Mouse (Mus musculus) T-helper 2 cell (primary cell): ENCODE measurements at regions not wholly inside any gene's neighbourhood (a gene's known extent, or its start where the extent isn't known, plus 50 kb on each side); places are given as distances from the start of the nearest gene placed in this dataset.

Source experiments
- in situ Hi-C: fragments of 300-600 bp; cut with MboI, MseI; formaldehyde crosslinking; loops from one replicate; pipeline ENCODE4 v1.15.1; 2025; ENCODE audit warnings: high pct_unique_total_duplicates

DNA sequence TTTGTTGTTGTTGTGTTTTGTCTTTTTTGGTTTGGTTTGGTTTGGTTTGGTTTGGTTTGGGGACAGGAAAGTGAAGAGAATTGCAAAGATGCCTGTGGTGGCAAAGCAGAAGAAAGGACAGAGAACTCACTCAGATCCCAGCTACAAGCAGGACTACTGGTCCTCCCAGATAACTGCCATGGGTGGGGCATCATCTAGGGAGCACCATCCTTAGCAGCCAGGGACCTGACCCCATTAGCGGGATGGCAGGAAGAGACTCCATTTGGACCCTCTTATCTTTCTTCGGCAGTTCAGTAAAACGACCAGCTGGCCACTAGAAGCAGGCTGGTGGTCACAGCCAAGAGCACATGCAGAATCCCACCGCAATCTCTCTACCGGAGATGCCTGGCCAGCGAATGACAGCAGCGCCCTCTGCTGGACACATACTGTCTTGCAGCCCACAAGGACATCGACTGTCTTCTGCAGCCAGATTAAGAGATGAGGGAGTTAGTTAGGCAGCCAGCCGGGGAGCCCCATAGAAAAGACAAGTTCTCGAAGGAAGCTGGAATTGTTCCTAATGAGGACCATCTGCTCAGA lies 119.8 kb downstream of the Gm9195 start:
- in situ Hi-C loops: loop anchor here (10.0 kb wide), 1 partner anchor 723 kb away; no protein-coding TSS in a partner anchor

DNA sequence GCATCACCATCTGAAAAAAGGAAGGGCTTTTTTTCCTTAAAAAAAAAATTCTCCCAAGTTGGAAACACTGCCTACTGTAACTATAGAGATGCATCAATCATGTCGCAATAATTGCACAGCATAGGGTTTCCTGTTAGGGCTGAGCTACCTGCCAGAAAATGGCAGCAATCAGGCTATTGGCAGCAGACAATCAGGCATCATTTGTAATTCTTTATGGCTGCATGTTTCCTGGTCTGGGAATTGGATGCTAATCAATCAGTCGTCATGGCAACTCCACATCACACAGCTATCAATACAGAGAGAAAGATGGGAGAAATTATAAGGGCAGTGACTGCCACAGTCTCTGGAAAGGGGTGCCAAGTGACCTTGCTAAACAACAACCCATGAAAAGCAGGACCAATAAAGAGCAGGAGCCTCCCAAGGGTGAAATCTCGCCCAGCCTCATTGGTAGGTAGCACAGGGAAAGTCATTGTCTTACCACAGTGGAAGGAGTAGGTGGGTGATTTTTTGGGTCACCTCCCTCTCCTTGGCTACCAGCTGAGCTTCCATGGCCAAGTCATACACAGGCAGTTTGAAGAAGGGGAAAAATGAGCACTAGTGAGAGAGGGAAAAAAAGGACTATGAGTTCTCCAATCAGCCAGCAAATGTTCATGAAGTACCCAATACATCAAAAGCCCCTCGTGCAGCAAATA lies 130.7 kb downstream of the Gm9195 start:
- in situ Hi-C loops: no loop called here

DNA sequence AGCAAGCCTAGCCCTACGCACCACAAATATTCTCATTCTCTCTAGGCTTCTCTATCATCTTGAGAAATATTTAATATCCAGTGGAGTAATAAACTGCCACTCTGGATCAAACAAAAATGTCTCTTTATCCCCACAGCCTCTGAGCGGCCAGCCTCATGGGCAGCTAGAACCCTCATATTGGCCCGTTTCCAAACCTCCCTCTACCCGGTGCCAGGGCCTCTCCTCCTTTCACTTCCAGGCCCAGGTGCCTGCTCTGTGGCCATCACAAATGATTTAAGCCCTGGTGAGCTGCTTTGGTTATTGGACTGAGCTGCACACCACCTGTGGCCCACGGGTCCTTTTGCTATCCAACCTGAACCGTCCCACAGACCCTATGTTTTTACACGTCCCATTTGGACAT lies 131.5 kb downstream of the Gm9195 start:
- in situ Hi-C loops: no loop called here

DNA sequence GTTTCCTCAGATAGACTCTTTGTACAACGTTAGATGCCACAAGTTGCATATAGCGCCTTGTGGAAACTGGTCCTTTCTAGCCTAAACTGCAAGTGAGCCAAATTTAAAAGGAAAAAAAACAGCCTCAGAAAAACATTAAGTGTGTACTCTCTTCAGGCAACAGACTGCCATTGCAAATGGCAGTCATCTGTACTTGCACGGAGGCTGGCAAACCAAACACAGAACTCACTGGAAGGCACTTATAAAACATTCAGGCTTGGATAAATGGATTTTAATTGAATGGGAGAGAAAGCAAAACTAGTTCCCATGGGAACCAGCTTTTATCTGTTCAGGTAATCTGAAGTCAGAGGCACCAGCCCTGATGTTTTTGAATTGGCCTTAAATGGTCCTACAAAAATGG lies 133.7 kb downstream of the Gm9195 start:
- in situ Hi-C loops: no loop called here

DNA sequence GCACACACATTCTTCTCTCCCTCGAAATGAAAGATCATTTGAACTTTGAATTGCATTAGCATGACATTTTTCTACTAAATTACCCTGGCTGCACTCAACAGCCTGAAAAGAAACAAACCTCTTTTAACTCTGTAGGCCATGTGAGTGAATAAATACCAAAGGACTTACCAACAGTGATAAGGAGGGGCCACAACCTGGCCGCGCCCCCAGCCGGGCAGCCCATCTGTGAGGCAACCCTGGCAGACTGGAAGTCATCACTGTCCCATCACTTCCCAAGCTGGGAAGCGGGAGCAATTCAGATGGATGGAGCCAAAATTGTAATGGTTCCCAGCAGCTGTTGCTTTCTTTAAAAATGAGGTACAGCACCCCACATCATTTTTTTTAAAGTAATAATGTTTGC lies 149.5 kb downstream of the Gm9195 start:
- in situ Hi-C loops: no loop called here

DNA sequence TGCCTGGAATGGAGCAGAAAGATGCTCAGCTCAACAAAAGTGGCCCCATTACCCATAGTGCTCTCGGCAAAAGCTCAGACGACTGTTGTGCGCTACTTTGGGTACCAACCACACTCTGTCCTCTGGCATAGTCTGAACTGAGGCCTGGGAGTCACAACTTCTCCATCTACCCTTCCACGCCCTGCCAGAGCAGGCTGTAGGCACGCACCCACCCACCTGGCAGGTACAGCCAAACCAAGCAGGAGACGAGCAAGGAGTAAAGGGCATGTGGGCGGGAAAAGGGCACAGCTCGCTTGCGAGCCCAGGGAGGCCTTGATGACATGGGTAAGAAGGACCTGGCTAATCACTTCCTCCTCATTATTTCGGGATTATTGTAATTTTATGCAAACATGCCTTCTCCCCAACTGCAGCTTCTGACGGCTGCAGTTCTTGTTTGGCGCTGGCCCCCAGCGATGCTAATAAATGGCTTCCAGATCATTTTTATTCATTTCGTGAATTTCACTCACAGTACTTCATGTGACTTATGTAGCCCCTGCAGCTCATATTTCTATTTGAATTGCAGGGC lies 150.0 kb downstream of the Gm9195 start:
- in situ Hi-C loops: no loop called here

DNA sequence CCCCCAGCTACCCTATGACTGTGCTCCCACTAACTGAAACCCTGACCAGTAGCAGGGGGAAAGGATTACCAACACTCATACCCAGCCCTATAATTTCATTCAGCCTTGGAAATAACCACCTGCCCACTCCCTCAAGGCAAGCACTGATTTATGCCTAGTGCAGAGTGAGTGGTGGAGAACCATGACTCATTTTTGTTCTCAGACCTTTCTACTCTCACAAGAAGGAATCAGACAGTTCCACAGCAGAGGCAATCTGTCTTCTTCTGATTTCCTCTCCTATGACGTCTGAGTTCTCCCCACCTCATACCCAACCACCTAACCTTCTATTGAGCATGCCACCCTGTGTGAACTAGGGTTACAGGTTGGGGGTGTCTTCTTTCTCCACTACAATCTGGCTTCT lies 153.6 kb downstream of the Gm9195 start:
- in situ Hi-C loops: no loop called here

DNA sequence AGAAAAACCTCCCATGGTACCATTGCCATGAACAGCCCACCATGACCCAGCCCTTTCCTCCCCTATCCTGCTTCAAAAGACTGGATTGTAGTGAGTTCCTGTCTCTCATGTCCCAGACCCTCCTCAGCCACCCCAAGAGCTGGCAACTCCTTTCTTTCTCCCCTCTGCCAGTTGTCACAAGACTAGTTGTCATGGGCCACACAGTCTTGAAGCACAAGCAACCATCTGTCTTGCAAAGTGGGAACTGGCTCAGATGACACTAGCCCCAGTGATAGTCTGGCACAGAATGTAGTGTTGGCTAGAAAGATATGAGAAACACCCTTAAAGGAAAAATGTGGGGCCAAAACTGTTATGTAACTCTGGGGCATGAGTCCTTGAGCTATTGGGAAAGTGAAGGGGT lies 187.8 kb downstream of the Gm9195 start:
- in situ Hi-C loops: no loop called here

DNA sequence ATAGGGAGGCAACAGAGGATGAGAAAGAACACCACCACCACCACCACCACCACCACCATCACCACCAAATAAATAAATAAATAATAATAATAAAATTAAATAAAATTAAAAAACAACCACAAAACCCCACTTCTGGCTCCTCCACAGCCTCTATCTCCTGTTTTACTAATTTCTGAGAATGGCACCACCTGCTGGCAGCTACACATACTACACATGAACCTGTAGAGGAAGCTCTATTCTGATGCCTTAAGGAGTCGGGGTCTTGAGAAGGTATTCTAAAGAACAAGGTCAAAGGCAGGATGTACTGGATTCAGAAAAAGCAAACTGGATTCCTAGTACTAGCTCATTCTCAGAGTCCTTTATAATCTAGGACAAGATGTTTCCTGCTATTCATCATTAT lies 191.6 kb downstream of the Gm9195 start:
- in situ Hi-C loops: no loop called here

DNA sequence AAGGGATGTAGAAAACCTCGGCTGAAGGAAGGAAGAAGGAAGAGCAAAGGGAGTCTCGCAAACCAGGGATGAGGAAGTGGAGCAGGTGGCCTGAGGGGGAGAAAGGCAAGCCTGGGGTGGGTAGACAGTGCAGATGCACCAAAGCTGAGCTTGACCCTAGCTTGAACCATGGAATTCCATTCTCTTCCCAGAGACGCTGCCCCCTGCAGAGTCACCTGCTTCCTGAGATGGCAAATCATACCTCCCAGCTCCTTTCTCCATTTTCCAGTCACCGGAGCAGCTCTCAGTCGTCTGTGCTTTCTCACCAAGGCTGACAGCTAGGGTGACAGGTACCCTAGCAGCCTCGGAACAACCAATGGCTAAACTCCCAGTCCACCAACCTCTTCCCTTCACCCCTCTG lies 197.0 kb downstream of the Gm9195 start:
- in situ Hi-C loops: no loop called here

DNA sequence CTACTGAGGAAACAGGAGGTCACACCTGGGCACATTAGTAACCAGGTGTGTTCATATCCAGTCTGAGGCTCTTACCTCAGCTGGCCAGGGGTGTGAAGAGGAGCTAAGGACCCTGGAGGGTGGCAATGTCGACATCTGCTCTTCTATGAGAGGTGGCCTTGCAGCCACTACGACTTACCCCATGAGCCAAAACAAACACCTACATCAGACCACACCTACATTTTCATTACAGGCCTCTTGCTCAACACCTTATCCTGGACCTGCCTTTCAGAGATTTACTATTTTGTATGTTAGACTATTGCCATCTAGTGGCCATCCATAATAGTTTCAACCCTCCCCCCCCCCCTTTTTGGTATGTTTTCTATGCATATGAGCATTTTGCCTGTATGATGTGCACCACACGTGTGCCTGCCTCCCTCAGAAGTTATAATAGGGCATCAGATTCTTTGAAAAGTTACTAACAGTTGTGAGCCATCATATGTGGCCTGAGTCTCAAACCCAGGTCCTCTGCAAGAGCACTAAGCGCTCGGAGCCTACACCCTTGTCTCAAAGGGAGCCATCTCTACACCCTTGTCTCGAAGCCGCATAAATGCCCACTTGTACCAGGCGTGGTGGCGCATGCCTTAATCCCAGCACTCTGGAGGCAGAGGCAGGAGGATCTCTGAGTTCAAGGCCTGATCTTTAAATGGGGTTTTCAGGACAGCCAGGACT lies 197.8 kb downstream of the Gm9195 start:
- in situ Hi-C loops: no loop called here

DNA sequence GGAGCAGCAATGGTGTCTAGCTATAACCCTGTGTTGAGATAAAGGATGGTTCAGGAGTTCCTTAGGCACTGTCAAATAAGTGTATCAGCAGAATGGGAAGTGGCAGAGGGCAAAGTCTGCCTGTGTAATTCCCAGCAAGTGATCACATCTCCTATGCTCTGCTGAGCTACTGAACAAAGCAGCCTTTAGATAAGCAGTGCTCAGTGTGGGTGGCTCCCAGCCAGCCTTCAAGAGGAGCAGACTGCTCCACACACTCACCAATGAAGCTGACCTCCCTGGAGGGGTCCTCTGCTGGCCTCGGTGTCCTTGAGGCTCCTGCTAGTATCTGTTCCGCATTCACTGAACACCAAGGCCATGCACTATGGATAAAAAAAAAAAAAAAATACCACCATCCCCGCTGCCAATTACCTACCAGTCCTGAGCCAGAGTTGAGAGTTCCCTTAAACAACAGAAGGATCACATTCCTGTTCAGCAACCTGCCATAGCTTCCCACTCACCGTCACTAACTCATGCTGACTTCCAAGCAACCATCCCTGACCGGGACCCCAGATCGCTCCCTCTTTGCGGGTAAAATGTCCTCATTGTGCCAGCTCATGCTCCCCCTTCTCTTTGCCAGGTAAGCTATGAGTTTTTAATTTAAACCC lies 198.9 kb downstream of the Gm9195 start:
- in situ Hi-C loops: no loop called here

DNA sequence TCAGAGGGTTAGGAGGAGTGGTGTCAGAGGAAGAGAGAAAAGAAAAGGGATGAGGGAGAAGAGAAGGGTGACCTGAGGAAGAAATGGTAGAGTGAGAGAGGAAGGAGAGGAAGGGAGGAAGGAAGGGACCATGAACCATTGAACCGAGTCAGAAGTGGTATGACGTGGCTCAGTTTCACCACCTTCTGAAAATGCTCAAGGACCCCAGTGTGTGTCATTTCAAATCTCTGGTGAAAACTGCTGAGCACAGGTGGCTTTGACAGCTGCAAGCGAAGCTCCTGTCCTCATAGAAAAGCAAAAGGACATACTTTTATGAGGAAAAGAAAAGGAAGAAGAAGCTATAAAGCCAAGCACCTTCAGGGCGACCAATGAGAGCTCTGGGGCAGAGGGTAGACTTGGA lies 214.3 kb downstream of the Gm9195 start:
- in situ Hi-C loops: no loop called here

DNA sequence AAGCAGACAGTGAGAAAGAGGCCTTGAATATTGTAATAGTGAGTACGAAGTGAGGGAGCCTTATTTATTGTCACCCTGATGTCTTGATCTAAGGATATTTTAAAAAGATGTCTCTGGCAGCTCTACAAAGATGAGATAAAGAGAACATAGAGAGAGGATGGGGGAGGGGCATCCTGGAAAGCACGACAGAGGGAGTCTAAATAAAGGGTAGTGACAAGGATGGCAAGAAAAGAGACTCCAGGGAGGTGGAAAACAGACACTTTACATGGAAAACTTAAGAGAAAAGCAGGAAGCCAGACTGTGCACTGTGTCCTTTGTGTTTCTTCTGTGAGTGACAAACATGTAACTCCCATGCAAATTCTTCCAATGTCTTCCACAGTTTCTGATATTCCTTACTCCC lies 232.4 kb downstream of the Gm9195 start:
- in situ Hi-C loops: no loop called here

DNA sequence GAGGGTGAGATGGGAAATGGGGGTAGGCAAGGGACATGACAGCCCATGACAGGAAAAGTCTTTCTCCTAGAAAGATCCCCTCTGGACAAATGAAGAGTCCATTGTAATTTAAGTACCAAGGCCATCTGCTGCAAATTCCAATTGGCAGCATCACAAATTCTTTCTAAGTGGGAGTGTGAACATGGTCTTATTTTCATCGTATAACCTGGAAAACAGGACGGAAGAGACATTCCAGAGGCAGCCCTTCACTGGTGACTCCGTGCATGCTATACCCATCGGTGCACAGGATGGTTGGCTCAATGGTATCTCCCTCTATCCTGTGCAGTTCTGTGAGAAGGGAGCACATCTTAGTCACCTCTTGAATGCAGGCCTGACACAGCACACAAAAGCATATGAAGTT lies 249.8 kb downstream of the Gm9195 start:
- in situ Hi-C loops: no loop called here

DNA sequence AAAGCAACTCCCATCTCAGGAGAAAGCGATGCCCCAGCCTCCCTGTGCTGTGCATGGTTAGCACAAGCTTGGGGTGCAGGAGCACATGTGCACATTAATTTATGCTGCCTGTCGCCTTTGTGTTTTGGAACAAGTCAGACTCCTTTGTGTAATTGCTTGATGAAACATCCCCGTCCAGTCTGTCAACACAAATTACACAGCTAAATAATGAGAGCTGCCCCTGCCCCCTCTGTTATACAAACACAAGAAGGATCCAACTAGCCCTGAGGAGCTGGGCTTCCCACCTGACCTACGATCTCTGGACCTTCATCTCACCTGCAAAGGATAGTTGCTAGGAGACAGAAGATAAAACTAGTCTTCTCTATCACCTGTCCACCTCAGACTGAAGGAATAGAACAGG lies 251.4 kb downstream of the Gm9195 start:
- in situ Hi-C loops: no loop called here

DNA sequence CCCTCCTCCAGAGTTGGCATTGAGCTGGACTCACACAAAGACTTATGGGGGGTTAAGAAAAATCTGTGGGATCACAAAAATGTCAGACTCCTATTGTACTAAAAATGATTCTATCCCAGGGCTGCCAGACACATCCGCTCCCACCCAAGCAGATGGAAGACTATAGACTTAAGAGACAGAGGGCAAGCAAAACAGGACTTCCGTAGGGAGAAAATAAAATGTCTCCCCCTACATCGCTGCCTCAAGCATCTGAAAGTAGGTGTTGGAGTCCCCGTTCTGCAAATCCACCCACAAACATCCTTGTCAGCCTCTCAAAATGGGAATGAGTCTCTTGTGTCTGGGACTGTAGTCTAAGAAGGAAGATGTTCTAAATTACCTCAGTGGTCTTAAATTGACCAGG lies 253.3 kb downstream of the Gm9195 start:
- in situ Hi-C loops: no loop called here

DNA sequence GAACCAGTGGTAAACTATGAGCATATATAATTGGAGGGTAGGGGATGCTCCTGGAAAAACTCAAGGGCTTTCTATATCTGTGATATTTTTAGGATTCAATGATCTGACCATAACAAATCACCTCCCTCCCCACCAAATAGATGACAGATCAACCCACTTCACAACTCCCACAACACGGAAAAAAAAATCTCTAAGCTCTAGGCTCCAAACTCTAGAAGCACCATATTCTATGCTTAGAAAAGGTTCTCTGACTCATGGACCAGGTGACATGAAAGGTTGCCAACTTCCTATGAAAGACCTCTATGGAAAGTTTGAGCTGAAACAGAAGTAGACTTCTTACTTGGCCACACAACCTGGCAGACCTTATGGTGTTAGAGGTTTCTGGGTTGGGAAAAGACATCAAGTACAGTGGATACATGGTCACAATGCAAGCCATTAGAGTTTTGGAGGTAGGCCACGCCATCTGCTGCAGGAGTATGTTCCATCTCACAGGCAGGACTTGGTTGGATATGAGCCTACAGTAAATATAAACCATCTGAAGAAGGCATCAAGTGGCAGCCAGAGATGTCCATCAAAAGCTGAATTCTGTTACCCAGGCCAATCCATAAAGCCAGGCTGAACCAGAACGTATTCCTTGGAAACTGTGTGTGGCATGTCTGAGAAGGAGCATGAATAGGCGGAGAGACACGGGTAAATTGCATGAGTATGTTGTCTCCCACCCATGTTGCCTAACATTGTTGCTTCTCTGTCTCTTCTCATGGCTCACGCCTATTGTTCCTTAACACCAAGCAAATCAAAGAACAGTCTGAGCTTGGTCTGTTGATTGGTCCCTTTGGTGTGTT lies 257.2 kb downstream of the Gm9195 start:
- in situ Hi-C loops: loop anchor here (5.0 kb wide), 1 partner anchor 98 kb away; no protein-coding TSS in a partner anchor

DNA sequence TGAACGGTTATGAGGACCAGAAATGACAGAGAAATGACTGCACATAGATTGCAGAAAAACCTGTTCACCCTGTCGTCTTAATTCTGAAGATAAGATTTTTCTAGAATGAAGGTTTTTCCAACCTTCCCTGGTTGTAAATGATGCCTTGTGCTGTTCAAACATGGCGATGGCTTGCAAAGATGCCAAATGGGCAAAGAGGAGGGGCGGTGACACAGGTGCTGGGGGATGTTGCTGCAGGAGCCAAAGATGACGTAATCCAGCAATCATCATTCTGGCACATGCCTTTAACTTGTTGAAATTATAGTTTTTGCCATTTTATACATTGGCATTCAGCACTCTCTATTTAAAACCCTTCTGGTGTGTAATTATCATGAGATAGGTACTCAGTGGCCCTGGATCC lies 263.8 kb downstream of the Gm9195 start:
- in situ Hi-C loops: no loop called here

DNA sequence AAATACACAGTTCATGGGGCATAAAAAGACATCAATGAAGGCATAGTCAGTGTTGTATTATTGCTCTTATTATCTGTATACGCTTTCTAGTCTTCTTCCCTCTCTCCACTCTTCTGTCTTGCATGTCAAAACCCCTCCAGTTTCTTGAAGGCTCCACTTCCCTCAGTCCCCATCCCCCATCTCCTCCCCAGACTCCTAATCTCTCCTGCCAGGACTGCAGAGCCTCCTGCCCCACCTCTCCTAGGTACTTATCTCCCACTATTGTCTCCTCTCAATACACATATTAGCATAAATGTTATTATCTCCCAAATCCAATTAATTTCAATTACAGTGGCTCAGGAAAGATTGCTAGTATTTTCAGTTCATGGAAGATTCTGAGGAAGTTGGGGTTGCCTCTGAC lies 264.2 kb downstream of the Gm9195 start:
- in situ Hi-C loops: no loop called here

DNA sequence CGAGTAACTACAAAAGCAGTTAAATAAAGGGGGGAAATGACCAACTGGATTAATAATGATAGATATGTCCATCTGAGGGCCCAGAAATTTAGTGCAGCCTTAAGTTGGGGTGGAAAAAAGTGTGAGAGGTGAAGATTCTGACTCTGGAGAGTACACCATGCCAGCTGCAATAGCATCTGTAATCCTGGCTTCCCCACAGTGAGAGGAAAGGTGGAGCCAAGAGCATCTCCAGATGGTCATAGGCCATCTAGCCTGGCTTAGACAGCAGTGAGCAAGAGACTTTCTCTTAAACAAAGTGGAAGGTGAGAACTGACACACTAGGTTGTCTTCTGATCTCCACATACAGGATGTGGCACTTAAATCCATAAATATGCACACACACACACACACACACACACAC lies 264.7 kb downstream of the Gm9195 start:
- in situ Hi-C loops: no loop called here
